Mouse (Mus musculus): ENCODE results near the gene Zbtb5. TPM values are rescaled to one million over a fixed set of nuclear protein-coding genes. Genes with fewer than 3 reads are reported as not detected.
A peak's percentile ranks its signal among the peaks of the same experiment; 100 is the strongest.
"Not testable (repeated sequence)": the region's sequence is repeated elsewhere in the genome, so short reads cannot be mapped to it uniquely, and the experiment has no call there.

Gene Zbtb5
- polyA plus RNA-seq (2012; rRNA removed), result 36.2 and 44.4 TPM in 2 replicates

DNA sequence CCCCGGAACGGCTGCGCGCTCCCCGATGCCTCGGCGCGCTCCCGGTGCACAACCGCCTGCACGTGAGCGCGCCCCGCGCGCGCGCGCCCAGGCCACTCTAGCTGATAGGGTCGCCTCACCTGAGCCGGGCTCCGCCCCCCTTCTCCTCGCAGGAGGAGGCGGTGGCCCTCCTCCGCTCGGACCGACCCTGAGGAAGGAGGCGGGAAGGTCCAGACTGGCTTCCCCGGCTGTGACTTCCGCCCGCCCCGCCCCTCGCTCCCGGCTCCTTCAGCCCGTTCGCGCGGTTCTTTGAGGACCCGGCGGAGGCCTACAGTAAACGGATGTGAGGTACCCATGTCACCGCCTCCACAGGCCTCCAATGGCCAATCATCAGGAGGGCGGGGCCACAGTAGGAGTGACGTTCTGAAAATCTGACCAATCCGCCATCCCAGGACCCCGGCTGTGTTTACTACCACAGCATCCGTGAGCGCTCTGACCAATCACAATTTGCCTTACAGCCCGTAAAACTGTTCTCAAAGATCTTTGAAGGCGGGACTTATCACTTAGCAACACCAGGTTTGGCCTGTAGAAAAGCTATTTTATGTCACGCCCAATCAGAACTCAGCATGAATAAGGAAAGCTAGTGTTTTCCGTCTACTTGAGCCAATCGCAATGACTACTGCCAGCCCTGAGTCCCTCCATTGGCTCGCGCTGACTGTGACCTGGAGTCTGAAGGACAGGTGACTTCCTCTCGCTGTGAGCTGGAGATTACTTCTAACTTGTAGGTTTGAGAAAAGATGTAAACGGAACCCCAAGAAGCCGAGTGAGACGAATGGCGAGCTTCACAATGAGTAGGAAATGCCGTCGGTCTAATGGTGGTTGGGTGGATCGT lies at the start of gene Zbtb5:
Gene Zbtb5, minus strand, starts transcription at position 308 of the 871 bp plus-strand sequence.
- TF ChIP-seq CTCF (IDR thresholded peaks at IDR 0.05; ENCODE audit: borderline replicate concordance, extremely low read depth, insufficient read depth, insufficient read length), result no peak
- peak; percentile 46; the same call in 1 of the 2 replicates for TF ChIP-seq POLR2A (IDR thresholded peaks at IDR 0.05; ENCODE audit: borderline replicate concordance, extremely low read depth, insufficient read depth, insufficient read length, poor library complexity, severe bottlenecking)
- peak; percentile 100 for DNase-seq (ENCODE audit: low read depth)

DNA sequence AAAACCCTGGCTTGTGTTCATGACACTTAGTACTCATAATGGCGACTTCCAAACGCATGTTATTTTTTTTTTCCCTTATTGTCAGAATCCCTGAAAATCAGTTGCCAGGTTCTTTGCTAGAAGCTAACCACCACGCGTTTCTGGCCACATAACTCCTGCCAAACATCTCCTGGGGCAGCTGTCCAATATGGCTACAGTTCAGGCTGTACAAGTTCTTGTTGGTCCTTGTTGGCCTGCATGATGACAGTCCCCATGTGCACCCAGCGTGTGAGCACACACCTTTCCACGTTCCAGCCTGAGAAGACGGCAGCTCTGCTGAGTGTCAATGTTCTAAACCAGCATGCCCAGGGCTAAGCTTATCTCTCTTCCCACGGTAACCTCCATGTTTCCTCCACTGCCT lies 43.2 kb upstream of the Zbtb5 start:
- TF ChIP-seq POLR2A (IDR thresholded peaks at IDR 0.05; ENCODE audit: borderline replicate concordance, extremely low read depth, insufficient read depth, insufficient read length, poor library complexity, severe bottlenecking), result no peak
- no peak for TF ChIP-seq CTCF (IDR thresholded peaks at IDR 0.05; ENCODE audit: borderline replicate concordance, extremely low read depth, insufficient read depth, insufficient read length)
- DNase-seq (ENCODE audit: low read depth), result no peak

DNA sequence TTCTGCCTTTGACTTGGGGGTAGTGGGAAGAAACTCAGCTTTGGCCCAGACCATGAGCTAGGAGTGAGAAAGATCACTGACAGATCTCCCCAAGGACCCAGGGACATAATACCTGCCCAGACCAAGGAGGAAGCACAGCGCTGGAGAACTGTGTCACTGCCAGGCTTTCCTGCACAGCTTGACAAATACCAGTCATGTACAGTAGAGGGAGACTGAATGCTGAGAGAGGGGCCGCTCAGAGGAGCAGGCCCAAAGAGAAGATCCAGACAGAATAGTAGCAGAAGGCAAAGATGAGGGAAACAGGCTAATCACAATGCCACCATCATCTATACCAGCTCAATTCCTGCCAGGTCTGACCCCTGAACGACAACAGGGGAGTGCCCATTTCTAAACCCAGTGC lies 42.6 kb upstream of the Zbtb5 start:
- peak; percentile 9 for DNase-seq (ENCODE audit: low read depth)

DNA sequence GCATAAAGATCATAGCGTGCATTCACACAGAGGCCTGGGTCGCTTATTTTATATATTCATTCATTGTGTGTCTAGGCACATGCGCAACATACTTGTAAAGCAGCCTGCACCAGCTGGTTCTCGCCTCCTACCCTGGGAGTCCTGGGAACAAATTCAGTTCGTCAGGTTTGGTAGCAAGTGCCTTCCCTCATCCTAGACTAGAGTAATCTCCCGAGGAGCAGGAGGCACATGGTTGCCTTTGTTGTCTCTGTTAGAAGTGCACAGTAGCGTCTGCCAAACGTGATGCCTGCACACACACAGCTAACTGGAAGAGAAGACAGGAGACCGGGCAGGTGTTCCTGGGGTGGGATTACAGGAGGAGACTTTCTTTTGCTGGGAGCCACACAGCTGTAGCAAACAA lies 35.7 kb upstream of the Zbtb5 start:
- TF ChIP-seq CTCF (IDR thresholded peaks at IDR 0.05; ENCODE audit: borderline replicate concordance, extremely low read depth, insufficient read depth, insufficient read length) (no peak), POLR2A (IDR thresholded peaks at IDR 0.05; ENCODE audit: borderline replicate concordance, extremely low read depth, insufficient read depth, insufficient read length, poor library complexity, severe bottlenecking) (no peak)
- DNase-seq (ENCODE audit: low read depth), result peak; percentile 41

More for the DNA sequence above, 42.6 kb upstream of the Zbtb5 start:
- TF ChIP-seq POLR2A (IDR thresholded peaks at IDR 0.05; ENCODE audit: borderline replicate concordance, extremely low read depth, insufficient read depth, insufficient read length, poor library complexity, severe bottlenecking) (no peak), CTCF (IDR thresholded peaks at IDR 0.05; ENCODE audit: borderline replicate concordance, extremely low read depth, insufficient read depth, insufficient read length) (peak; percentile 50; the same call in 1 of the 2 replicates)

DNA sequence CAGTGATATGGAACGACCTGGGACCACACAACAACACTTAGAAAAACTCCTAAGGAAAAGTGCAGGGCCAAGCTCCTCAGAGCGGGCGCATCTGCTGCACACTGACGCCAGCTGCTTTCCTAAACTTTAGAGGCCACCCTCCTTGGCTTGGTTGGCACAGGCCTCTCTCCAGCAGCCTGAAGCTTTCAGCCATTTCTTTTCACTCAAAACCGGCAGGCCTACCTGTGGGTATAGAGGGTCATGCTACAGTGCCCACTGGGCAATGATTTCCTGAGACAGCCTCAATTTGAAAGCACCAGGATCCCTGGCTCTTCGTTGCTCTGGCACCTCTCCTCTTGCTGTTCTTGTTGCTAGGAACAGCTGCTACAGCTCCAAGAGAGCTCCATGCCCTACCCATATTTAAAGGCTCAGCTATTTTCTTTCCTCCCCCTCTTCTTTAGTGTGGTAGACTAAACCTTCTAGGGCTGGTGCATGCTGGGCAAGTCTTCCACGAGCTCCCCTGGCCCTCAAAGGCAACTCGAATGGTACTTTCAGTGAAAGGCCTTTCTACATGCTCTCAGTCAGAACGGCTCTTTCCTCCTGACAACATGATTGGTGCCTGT lies 35.2 kb upstream of the Zbtb5 start:
- TF ChIP-seq CTCF (IDR thresholded peaks at IDR 0.05; ENCODE audit: borderline replicate concordance, extremely low read depth, insufficient read depth, insufficient read length), result no peak
- no peak for DNase-seq (ENCODE audit: low read depth)

DNA sequence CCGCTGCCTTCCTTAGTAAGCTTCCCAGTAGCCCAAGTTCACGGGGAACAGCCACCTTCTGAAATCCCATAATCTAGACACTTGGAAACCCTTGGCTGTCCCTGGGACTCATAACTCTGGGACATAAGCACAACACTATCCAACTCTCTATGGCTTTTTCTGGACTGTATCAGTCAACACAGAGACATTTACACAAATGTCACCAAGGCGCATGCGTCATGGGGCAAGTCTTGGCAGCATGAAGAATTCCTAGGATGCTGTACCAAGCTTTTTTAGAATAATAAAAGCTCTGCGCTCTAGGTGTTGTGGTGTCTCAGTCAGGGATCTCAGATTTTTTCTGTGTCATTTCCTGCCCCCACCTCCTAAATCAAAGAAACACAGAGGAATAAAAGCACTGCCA lies 34.5 kb upstream of the Zbtb5 start:
- no peak for DNase-seq (ENCODE audit: low read depth)
- TF ChIP-seq POLR2A (IDR thresholded peaks at IDR 0.05; ENCODE audit: borderline replicate concordance, extremely low read depth, insufficient read depth, insufficient read length, poor library complexity, severe bottlenecking) (no peak), CTCF (IDR thresholded peaks at IDR 0.05; ENCODE audit: borderline replicate concordance, extremely low read depth, insufficient read depth, insufficient read length) (no peak)

- DNase-seq (ENCODE audit: low read depth), result no peak
- no peak for TF ChIP-seq CTCF (IDR thresholded peaks at IDR 0.05; ENCODE audit: borderline replicate concordance, extremely low read depth, insufficient read depth, insufficient read length)
- TF ChIP-seq POLR2A (IDR thresholded peaks at IDR 0.05; ENCODE audit: borderline replicate concordance, extremely low read depth, insufficient read depth, insufficient read length, poor library complexity, severe bottlenecking), result no peak
These were observed 28.6 kb upstream of the Zbtb5 start for GRCm38 (mm10) chr4:45040795-45041194.

DNA sequence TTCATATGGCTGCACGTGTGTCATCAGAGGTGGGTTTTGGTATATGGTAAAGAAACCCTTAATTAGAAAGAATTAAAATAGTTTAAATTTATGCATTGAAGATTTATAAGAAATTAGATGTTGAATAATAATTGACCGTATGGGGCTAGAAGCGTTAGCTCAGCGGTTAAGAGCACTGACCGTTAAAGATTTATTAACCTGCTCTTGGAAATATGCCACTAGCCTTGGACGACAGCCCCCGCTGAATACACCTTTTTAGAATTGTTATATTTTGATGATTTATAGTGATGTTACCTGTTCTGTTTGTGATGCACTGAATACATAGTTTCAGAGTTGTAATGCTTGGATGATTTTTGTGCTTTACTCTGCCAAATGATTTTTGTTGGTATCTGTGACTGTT lies 27.3 kb upstream of the Zbtb5 start:
- DNase-seq (ENCODE audit: low read depth), result not testable (repeated sequence)

GRCm38 (mm10) chr4:45038879-45039278 lies 26.7 kb upstream of the Zbtb5 start:
- TF ChIP-seq CTCF (IDR thresholded peaks at IDR 0.05; ENCODE audit: borderline replicate concordance, extremely low read depth, insufficient read depth, insufficient read length), result peak; percentile 1; the same call in 1 of the 2 replicates
- peak; percentile 14 for DNase-seq (ENCODE audit: low read depth)

- no peak for TF ChIP-seq CTCF (IDR thresholded peaks at IDR 0.05; ENCODE audit: borderline replicate concordance, extremely low read depth, insufficient read depth, insufficient read length)
- no peak for TF ChIP-seq POLR2A (IDR thresholded peaks at IDR 0.05; ENCODE audit: borderline replicate concordance, extremely low read depth, insufficient read depth, insufficient read length, poor library complexity, severe bottlenecking)
- DNase-seq (ENCODE audit: low read depth), result no peak
These were observed 25.5 kb upstream of the Zbtb5 start for GRCm38 (mm10) chr4:45037455-45038410.

- TF ChIP-seq CTCF (IDR thresholded peaks at IDR 0.05; ENCODE audit: borderline replicate concordance, extremely low read depth, insufficient read depth, insufficient read length) (no peak), POLR2A (IDR thresholded peaks at IDR 0.05; ENCODE audit: borderline replicate concordance, extremely low read depth, insufficient read depth, insufficient read length, poor library complexity, severe bottlenecking) (no peak)
- DNase-seq (ENCODE audit: low read depth), result no peak
These were observed 24.4 kb upstream of the Zbtb5 start for GRCm38 (mm10) chr4:45036571-45036970.

All from brain, embryonic 14.5 days (tissue).